Mouse (Mus musculus): Measurements from ENCODE around the gene Smyd3.
A peak's percentile ranks its signal among the peaks of the same experiment; 100 is the strongest.

Gene Smyd3

GRCm38 (mm10) chr1:179519901-179520300 lies 2.1 kb upstream of the Smyd3 start:
- no peak for DNase-seq (ENCODE audit: low read depth, low spot score)

DNA sequence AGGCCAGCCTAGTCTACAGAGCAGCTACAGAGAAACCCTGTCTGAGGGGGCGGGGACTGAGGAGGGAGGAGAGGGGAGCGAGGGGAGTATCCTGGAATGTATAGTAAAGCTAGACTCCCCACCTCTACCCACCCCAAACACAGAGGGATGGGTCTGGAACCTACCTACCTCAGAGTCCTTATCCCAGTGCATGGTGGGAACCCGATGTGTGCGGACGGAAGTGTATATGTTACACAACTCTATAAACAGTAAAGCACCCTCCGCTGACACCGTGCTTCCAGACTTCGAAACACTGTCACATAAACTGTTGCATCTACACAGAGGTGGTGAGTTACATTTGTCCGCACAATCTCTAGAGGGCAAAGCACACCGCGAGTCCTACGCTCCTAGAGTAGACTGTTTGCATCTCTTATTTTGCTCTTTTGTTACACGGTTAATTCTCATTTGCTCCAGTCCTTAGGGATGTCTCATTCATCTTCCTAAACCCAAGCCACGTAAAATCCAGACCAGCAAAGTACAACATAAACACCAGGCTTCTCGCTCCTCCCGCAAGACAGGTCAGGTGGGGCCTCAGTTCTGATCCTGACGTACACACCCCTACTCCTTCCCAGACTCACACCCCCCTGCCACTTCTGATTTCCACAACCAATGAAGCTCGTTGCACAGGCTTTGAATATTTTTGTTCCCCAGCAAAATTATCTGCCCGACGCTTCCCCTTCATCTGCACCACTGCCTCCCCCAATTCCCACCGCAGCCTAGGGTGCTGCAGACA lies 714 bp downstream of the Smyd3 start:
- no peak for DNase-seq (ENCODE audit: low read depth, low spot score)

GRCm38 (mm10) chr1:179511895-179512294 lies 5.9 kb downstream of the Smyd3 start:
- DNase-seq (ENCODE audit: low read depth, low spot score) = no peak

DNA sequence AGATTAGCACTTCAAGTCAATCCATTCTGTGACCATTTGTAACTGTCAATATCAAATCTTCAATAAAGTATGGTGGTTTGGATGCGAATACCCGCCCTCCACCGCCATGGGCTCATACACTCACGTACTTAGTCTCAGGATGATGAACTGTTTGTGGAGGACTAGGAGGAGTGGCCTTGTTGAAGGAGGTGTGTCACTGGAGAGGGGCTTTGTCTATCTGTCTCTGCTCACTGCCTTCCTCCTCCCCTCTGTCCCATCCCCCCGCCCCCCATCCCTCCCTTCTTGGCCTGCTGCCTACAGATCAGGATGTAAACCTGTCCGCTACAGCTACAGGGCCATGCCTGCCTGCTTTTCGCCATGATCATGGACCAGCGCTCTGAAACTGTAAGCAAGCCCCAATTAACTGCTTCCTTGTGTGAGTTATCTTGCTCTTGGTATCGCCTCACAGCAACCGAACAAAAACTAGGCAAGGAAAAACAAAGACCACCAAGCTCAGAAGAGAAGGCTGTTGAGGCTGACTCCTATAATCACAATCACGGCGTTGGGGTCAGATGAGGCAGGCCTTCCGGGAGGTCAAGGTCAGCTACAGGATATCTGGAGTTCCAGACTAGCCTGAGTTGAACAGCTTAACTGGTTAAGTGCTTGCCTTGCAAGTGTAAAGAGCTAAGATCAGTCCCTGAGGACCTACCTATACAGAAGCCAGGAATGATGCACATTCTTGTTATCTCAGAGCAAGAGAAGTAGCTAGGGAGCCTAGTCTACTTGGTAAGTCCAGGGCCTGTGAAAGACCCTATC lies 7.1 kb downstream of the Smyd3 start:
- no peak for DNase-seq (ENCODE audit: low read depth, low spot score)

DNA sequence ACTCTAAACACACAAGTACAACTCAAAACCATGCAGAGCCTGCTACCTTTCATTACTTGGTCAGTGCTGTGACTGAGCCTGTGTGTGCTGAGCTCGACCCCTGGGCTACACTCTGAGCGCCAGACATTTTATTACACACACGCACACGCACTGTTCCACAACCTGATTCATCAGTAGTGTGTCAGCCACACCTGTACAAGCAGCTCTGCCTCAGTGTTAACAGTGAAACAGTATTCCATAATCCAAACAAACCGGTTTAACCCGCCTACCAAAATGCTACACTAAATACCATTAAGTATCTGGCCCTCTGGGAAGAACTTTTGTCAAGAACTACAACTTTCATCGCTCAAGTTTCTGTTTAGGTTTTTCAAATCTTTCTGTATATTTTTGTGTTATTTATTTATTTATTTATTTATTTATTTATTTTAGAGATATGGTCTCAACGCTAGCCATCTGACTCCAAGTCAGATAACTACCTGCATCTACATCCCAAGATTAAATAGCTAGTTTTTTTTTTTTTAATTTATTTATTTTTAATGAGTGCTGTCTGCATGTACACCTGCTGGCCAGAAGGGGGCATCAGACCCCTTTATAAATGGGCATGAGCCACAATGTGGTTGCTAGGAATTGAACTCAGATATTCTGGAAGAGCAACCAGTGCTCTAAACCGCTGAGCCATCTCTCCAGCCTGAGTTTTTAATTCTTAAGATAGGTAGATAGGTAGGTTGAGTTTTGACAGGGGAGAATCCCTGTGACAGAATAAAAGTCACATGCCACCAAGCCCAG lies 11.1 kb downstream of the Smyd3 start:
- DNase-seq (ENCODE audit: low read depth, low spot score) = no peak

- no peak for DNase-seq (ENCODE audit: low read depth, low spot score)
These were observed 15.3 kb downstream of the Smyd3 start for GRCm38 (mm10) chr1:179502565-179502964.

GRCm38 (mm10) chr1:179499257-179499656 lies 18.6 kb downstream of the Smyd3 start:
- no peak for DNase-seq (ENCODE audit: low read depth, low spot score)

DNA sequence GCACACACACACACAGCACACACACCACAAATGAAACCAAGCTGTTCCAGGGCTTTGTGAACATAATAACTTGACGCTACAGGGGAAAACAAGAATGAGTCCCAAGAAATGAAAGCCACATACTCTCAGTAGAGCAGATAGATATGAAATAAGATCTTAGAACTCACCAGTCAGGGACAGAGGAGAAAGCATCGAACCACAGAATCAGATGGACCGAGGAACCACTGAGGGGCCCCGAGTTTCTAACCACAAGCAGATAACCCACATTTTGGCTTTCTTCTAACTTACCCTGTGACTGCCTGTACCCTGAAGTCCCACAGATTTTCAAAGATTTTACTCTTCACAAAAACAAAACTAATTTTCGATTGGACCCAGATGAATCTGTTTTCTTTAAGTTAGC lies 24.9 kb downstream of the Smyd3 start:
- no peak for DNase-seq (ENCODE audit: low read depth, low spot score)

- no peak for DNase-seq (ENCODE audit: low read depth, low spot score)
These were observed 29.3 kb downstream of the Smyd3 start for GRCm38 (mm10) chr1:179488520-179488919.

- DNase-seq (ENCODE audit: low read depth, low spot score) = peak; percentile 49
These were observed 29.9 kb downstream of the Smyd3 start for GRCm38 (mm10) chr1:179487990-179488389.

DNA sequence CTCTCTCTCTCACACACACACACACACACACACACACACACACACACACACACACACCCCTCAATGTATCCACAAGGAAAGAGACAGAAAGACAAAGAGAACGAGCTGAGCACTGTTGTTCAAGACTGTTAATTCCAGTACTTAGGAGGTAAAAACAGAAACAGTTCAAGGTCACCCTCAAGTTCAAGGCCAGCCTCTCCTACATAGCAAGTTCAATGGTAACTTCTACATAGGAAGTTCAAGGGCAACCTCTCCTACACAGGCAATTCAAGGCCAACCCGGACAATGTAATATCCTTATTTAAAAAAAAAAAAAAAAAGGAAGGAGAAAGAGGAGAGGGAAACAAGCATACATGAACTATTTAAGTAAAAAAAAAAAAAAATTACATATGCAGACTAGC lies 30.6 kb downstream of the Smyd3 start:
- DNase-seq (ENCODE audit: low read depth, low spot score) = no peak

DNA sequence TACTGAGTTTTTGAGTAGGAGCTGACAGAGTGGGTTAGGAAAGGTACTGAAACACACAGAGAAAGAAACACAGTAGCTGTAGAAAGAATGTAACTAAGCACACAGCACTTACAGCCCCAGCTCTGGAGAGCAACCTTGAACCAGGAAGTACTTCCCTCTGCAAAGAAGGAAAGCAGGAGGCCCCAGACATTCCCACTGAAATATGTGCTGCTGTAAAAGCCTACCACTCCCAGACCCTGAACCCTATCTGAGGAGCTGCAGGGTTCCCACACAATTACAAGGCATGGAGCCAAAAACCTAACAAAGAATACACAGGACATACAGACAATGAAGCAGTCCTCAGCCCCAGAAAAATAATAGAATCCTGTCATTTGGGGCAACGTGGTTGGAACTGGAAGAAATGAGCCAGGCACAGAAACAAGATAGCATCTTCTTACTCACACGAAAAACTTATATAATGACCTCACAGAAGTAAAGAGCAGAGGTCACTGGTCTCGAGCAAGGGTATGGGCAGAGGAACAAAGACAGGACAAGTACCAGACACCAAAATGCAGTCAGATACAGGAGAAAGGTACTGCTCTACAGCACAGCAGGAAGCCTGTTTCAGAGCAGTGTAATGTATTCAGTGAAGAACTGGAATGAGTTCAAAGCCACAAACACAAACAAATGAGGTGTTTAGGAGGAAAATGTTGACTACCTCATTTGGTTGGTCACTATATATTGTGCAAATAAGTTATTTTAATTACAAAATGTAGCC lies 31.9 kb downstream of the Smyd3 start:
- no peak for DNase-seq (ENCODE audit: low read depth, low spot score)

DNA sequence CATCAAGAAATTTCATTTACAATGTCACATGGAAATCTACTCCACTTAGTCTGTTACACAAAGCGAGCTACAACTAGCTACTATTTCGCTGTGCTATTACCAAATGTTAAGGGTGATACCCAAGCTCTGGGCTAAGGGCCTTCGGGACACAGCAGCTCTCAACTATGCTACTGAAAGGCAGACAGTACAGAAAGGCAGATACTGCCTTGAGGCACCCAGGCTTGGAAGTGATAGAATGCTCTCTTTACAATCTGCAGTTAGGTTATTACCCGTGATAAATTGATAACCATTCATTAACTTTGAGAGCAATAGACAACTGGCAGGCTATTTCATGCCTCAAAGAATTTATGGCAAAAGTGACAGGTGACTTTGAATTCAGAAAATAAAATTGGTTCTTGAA lies 37.0 kb downstream of the Smyd3 start:
- no peak for DNase-seq (ENCODE audit: low read depth, low spot score)

GRCm38 (mm10) chr1:179477157-179477902 lies 40.5 kb downstream of the Smyd3 start:
- DNase-seq (ENCODE audit: low read depth, low spot score) = peak; percentile 41

DNA sequence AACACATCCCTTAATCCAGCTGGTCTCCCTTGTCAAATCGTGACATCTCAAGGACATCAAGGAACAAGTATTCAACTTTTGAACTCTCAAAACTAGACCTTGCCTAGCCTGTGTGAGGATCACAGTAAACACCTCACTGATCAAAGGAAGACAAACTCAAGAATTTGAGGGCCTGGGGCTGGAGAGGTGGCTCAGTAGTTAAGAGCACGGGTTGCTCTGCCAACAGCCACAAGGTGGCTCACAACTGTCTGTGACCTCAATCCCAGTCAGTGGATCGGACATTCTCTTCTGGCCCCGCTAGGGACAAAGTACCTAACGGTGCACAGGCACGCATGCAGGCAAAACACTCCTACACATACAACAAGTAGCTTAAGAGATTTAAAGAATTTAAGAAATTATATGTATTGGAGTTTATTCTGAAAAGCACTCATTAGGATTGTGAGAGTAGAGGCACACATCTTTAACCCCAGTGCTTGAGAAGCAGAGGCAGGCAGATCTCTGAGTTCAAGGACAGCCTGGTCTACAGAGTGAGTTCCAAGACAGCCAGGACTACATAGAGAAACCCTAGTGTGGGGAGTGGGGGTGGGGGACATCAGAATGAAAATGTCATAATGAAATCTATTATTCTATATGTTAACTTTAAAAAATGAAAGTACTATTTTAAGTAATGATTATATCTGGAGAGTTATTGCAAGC lies 41.2 kb downstream of the Smyd3 start:
- no peak for DNase-seq (ENCODE audit: low read depth, low spot score)

GRCm38 (mm10) chr1:179474776-179475175 lies 43.1 kb downstream of the Smyd3 start:
- no peak for DNase-seq (ENCODE audit: low read depth, low spot score)

GRCm38 (mm10) chr1:179473920-179474643 lies 43.8 kb downstream of the Smyd3 start:
- no peak for DNase-seq (ENCODE audit: low read depth, low spot score)

- DNase-seq (ENCODE audit: low read depth, low spot score) = no peak
These were observed 49.9 kb downstream of the Smyd3 start for GRCm38 (mm10) chr1:179467970-179468369.

DNA sequence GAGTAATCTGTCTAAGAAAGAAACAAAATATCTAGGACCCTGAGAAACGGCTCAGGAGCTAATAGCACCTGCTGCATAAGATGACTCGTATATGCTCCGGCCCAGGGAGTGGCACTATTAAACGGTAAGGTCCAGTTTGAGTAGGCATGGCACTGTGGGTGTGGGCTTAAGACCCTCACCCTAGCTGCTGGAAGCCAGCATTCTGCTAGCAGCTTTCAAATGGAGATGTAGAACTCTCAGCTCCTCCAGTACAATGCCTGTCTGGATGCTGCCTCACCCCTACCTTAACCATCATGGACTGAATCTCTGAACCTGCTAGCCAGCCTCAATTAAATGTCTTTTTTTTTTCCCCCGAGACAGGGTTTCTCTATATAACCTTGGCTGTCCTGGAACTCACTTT lies 55.5 kb downstream of the Smyd3 start:
- DNase-seq (ENCODE audit: low read depth, low spot score) = no peak

Data from skeletal muscle tissue, adult 2 months (tissue).